Mouse (Mus musculus): ENCODE measurements at regions not wholly inside any gene's neighbourhood (a gene's known extent, or its start where the extent isn't known, plus 50 kb on each side); places are given as distances from the start of the nearest gene placed in this dataset.

- H3K4me2 ChIP-seq (ENCODE audit: low read length), result no peak overlapping the region
- no peaks in the 10 kb centered on the region for H3K4me1 ChIP-seq (replicated peaks; ENCODE audit: insufficient read depth, low read length)
- no peaks in the 10 kb centered on the region for H3K36me3 ChIP-seq (ENCODE audit: insufficient read depth, low read length)
- no peak for ATAC-seq (replicated peaks; ENCODE audit: low FRiP score, low read depth)
- H3K27ac ChIP-seq, result no peak overlapping the region
- no peak overlapping the region for H3K4me3 ChIP-seq (replicated peaks; ENCODE audit: low read depth, low read length)
- DNase-seq (ENCODE audit: low spot score), result no peak
- H3K9ac ChIP-seq (ENCODE audit: low read depth, low read length), result no peak overlapping the region
- TF ChIP-seq CTCF (IDR thresholded peaks at IDR 0.05; ENCODE audit: low read depth), result no peak
- no peaks in the 10 kb centered on the region for H3K27me3 ChIP-seq (ENCODE audit: insufficient read depth, low read length)
- no peaks in the 10 kb centered on the region for H3K9me3 ChIP-seq (replicated peaks; ENCODE audit: low read length)
- WGBS, result 59% methylated on average over 1 of the region's 1 CpGs
Measured at GRCm38 (mm10) chrX:18960465-18960864, 499.3 kb upstream of the 4930578C19Rik start.

- no peaks in the 10 kb centered on the region for H3K36me3 ChIP-seq (ENCODE audit: insufficient read depth, low read length)
- no peaks in the 10 kb centered on the region for H3K9me3 ChIP-seq (replicated peaks; ENCODE audit: low read length)
- DNase-seq (ENCODE audit: low spot score), result no peak
- H3K9ac ChIP-seq (ENCODE audit: low read depth, low read length), result no peak overlapping the region
- H3K4me1 ChIP-seq (replicated peaks; ENCODE audit: insufficient read depth, low read length), result no peaks in the 10 kb centered on the region
- WGBS, result 60% methylated on average over 1 of the region's 1 CpGs
- ATAC-seq (replicated peaks; ENCODE audit: low FRiP score, low read depth), result no peak
- no peaks in the 10 kb centered on the region for H3K27me3 ChIP-seq (ENCODE audit: insufficient read depth, low read length)
- no peak overlapping the region for H3K27ac ChIP-seq
- no peak overlapping the region for H3K4me3 ChIP-seq (replicated peaks; ENCODE audit: low read depth, low read length)
- TF ChIP-seq CTCF (IDR thresholded peaks at IDR 0.05; ENCODE audit: low read depth), result no peak
- no peak overlapping the region for H3K4me2 ChIP-seq (ENCODE audit: low read length)
Measured at GRCm38 (mm10) chrX:18942612-18943011, 481.4 kb upstream of the 4930578C19Rik start.

- Histone ChIP-seq H3K9me3 (replicated peaks; ENCODE audit: low read length) (no peaks in the 10 kb centered on the region), H3K9ac (ENCODE audit: low read depth, low read length) (no peak overlapping the region), H3K27me3 (ENCODE audit: insufficient read depth, low read length) (no peaks in the 10 kb centered on the region), H3K36me3 (ENCODE audit: insufficient read depth, low read length) (no peaks in the 10 kb centered on the region), H3K4me1 (replicated peaks; ENCODE audit: insufficient read depth, low read length) (no peaks in the 10 kb centered on the region), H3K4me3 (replicated peaks; ENCODE audit: low read depth, low read length) (no peak overlapping the region), H3K27ac (no peak overlapping the region), H3K4me2 (ENCODE audit: low read length) (no peak overlapping the region)
- ATAC-seq (replicated peaks; ENCODE audit: low FRiP score, low read depth), result no peak
- DNase-seq (ENCODE audit: low spot score), result no peak
- 64% methylated on average over 1 of the region's 1 CpGs for WGBS
- no peak for TF ChIP-seq CTCF (IDR thresholded peaks at IDR 0.05; ENCODE audit: low read depth)
Measured at GRCm38 (mm10) chrX:18933340-18933739, 472.1 kb upstream of the 4930578C19Rik start.

GRCm38 (mm10) chrX:18923084-18923483, 461.9 kb upstream of the 4930578C19Rik start:
- TF ChIP-seq CTCF (IDR thresholded peaks at IDR 0.05; ENCODE audit: low read depth), result no peak
- DNase-seq (ENCODE audit: low spot score), result no peak
- Histone ChIP-seq H3K4me2 (ENCODE audit: low read length) (no peak overlapping the region), H3K27ac (no peak overlapping the region), H3K9ac (ENCODE audit: low read depth, low read length) (no peak overlapping the region), H3K9me3 (replicated peaks; ENCODE audit: low read length) (no peaks in the 10 kb centered on the region), H3K36me3 (ENCODE audit: insufficient read depth, low read length) (no peaks in the 10 kb centered on the region), H3K4me1 (replicated peaks; ENCODE audit: insufficient read depth, low read length) (no peaks in the 10 kb centered on the region), H3K27me3 (ENCODE audit: insufficient read depth, low read length) (no peaks in the 10 kb centered on the region), H3K4me3 (replicated peaks; ENCODE audit: low read depth, low read length) (no peak overlapping the region)
- 88% methylated on average over 1 of the region's 1 CpGs for WGBS
- ATAC-seq (replicated peaks; ENCODE audit: low FRiP score, low read depth), result no peak

- Histone ChIP-seq H3K4me1 (replicated peaks; ENCODE audit: insufficient read depth, low read length) (no peaks in the 10 kb centered on the region), H3K9me3 (replicated peaks; ENCODE audit: low read length) (no peaks in the 10 kb centered on the region), H3K27ac (no peak overlapping the region), H3K4me2 (ENCODE audit: low read length) (no peak overlapping the region), H3K36me3 (ENCODE audit: insufficient read depth, low read length) (no peaks in the 10 kb centered on the region), H3K9ac (ENCODE audit: low read depth, low read length) (no peak overlapping the region), H3K27me3 (ENCODE audit: insufficient read depth, low read length) (no peaks in the 10 kb centered on the region), H3K4me3 (replicated peaks; ENCODE audit: low read depth, low read length) (no peak overlapping the region)
- ATAC-seq (replicated peaks; ENCODE audit: low FRiP score, low read depth), result no peak
- no peak for TF ChIP-seq CTCF (IDR thresholded peaks at IDR 0.05; ENCODE audit: low read depth)
- WGBS, result 63% methylated on average over 6 of the region's 6 CpGs
- DNase-seq (ENCODE audit: low spot score), result no peak
Measured at GRCm38 (mm10) chrX:18921366-18922092, 460.3 kb upstream of the 4930578C19Rik start.

- no peak overlapping the region for H3K9ac ChIP-seq (ENCODE audit: low read depth, low read length)
- no peak for ATAC-seq (replicated peaks; ENCODE audit: low FRiP score, low read depth)
Measured at GRCm38 (mm10) chrX:18882784-18883171, 421.6 kb upstream of the 4930578C19Rik start.

More at GRCm38 (mm10) chrX:18882784-18883171, 421.6 kb upstream of the 4930578C19Rik start:
- no peak overlapping the region for H3K4me2 ChIP-seq (ENCODE audit: low read length)
- WGBS, result 86% methylated on average over 2 of the region's 2 CpGs
- no peak overlapping the region for H3K4me3 ChIP-seq (replicated peaks; ENCODE audit: low read depth, low read length)
- no peaks in the 10 kb centered on the region for H3K4me1 ChIP-seq (replicated peaks; ENCODE audit: insufficient read depth, low read length)
- no peaks in the 10 kb centered on the region for H3K27me3 ChIP-seq (ENCODE audit: insufficient read depth, low read length)
- no peaks in the 10 kb centered on the region for H3K9me3 ChIP-seq (replicated peaks; ENCODE audit: low read length)
- TF ChIP-seq CTCF (IDR thresholded peaks at IDR 0.05; ENCODE audit: low read depth), result no peak
- H3K27ac ChIP-seq, result no peak overlapping the region
- no peaks in the 10 kb centered on the region for H3K36me3 ChIP-seq (ENCODE audit: insufficient read depth, low read length)
- DNase-seq (ENCODE audit: low spot score), result no peak
